Mouse (Mus musculus) spleen, adult 2 months (tissue): Measurements from ENCODE around the gene Tagln3.

ENCODE experiments used
- CTCF ChIP-seq: fragments of 200-500 bp; IDR thresholded peaks from 2 replicates; pipeline ENCODE4 v1.5.1; 2011; ENCODE audit warnings: mild to moderate bottlenecking, inconsistent platforms; ENCODE audit not compliant: insufficient read depth, insufficient read length, insufficient replicate concordance; ENCODE audit errors: extremely low read depth
- POLR2A ChIP-seq: fragments of 200-500 bp; IDR thresholded peaks from 2 replicates; pipeline ENCODE4 v1.6.1; 2011; ENCODE audit warnings: low read depth, low read length, inconsistent platforms

DNA sequence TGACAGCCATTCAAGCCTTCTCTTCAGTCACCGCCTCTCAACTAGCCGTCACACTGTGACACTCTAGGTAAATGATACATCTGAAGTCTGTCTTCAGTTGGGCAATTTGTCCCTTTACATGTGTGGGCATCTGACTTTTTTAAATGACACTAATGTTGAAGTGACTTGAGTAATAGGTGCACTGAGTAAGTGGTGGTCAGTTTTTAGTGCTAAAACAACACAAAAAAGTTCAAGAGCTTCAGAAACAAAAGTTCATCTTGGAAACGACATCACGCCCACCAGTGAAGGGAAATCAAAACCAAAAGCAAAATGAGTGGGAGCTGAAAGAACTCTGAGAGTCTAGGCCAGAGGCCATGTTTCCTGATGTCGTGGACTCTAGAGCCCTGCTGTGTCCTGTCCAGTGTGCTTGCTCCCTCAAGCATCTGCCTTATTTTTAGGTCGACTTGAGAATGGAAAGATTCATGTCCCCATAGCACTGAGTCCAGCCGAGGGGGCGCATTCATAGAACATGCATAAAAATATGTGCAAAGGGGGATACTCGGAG, 34.4 kb upstream of the Tagln3 start:
- TF ChIP-seq CTCF (no peak), POLR2A (no peak)
